Comparison of ENCODE assay signal across 19 mouse cellular contexts in genomic region chr7:80410380-80410779, GRCm38 (mm10).
"Had no signal": no experiment of that assay in that cellular context is flagged by ENCODE, and none has a peak within 500 bp of the region (broad histone marks: within the 10 kb centered on the region; RNA-seq: fewer than 3 reads in every experiment).

No protein-coding gene starts in this region.

- H3K9ac ChIP-seq: lung, embryonic 14.5 days; midbrain, embryonic 12.5 days; neural tube, embryonic 13.5 days; neural tube, embryonic 15.5 days had no signal

- H3K4me2 ChIP-seq: lung, embryonic 14.5 days; midbrain, embryonic 12.5 days; neural tube, embryonic 13.5 days; neural tube, embryonic 15.5 days had no signal

- H3K36me3 ChIP-seq: midbrain, embryonic 10.5 days; midbrain, embryonic 12.5 days; neural tube, embryonic 13.5 days; neural tube, embryonic 15.5 days had no signal

- H3K27ac ChIP-seq: midbrain, embryonic 10.5 days; midbrain, embryonic 12.5 days; neural tube, embryonic 13.5 days; neural tube, embryonic 15.5 days had no signal

- H3K27me3 ChIP-seq: neural tube, embryonic 13.5 days had no signal

- H3K4me3 ChIP-seq: midbrain, embryonic 10.5 days; midbrain, embryonic 12.5 days; myocyte; neural tube, embryonic 13.5 days; neural tube, embryonic 15.5 days had no signal

- DNase-seq: lung, adult 18-20 months; lung, embryonic 14.5 days; lung, postnatal 10 days; lung, postnatal 4 days; midbrain, embryonic 14.5 days; retina, postnatal 1 day; right cerebral cortex, adult 18-20 months; right cerebral cortex, postnatal 25 days; right cerebral cortex, postnatal 4 days; spleen, adult 18-20 months; thymus, adult 2 months; thymus, postnatal 25 days; thymus, postnatal 4 days had no signal

- H3K9me3 ChIP-seq: midbrain, embryonic 10.5 days; midbrain, embryonic 12.5 days; neural tube, embryonic 13.5 days; neural tube, embryonic 15.5 days had no signal

- ATAC-seq: midbrain, embryonic 16.5 days had no signal

- H3K4me1 ChIP-seq: midbrain, embryonic 10.5 days; midbrain, embryonic 12.5 days; neural tube, embryonic 13.5 days; neural tube, embryonic 15.5 days had no signal
